Mouse (Mus musculus): ENCODE results near the gene Herc6. TPM values are rescaled to one million over a fixed set of nuclear protein-coding genes. Genes with fewer than 3 reads are reported as not detected.

Gene Herc6
- 3.9 and 4.4 TPM in 2 replicates for polyA plus RNA-seq (2015; fragmentation: Nextera tagmentation; extraction: Ambion mirVana)

- Histone ChIP-seq H3K36me3 (ENCODE audit: control insufficient read depth, insufficient read depth) (no peaks in the 10 kb centered on the region), H3K27ac (ENCODE audit: low read depth, low read length) (peak within 1 kb of the TSS; percentile 90), H3K27me3 (replicated peaks; ENCODE audit: control insufficient read depth, insufficient read depth, low read length) (no peaks in the 10 kb centered on the region), H3K4me3 (ENCODE audit: low read depth, low read length) (peak within 1 kb of the TSS; percentile 81), H3K4me2 (replicated peaks; ENCODE audit: low read depth) (peak within 1 kb of the TSS; percentile 88), H3K9me3 (ENCODE audit: control insufficient read depth) (no peaks in the 10 kb centered on the region), H3K4me1 (replicated peaks; ENCODE audit: control insufficient read depth, insufficient read depth, low read length) (no peaks in the 10 kb centered on the region), H3K9ac (ENCODE audit: low read depth, low read length) (peak within 1 kb of the TSS; percentile 71)
- ATAC-seq = peak; percentile 78
- WGBS = 2% methylated on average over 16 of the region's 16 CpGs
- no peak for TF ChIP-seq CTCF (IDR thresholded peaks at IDR 0.05; ENCODE audit: low read depth)
Measured at GRCm38 (mm10) chr6:57580881-57581548, at the start of gene Herc6. TSS of gene Herc6 (plus strand) at chr6:57581000.

DNA sequence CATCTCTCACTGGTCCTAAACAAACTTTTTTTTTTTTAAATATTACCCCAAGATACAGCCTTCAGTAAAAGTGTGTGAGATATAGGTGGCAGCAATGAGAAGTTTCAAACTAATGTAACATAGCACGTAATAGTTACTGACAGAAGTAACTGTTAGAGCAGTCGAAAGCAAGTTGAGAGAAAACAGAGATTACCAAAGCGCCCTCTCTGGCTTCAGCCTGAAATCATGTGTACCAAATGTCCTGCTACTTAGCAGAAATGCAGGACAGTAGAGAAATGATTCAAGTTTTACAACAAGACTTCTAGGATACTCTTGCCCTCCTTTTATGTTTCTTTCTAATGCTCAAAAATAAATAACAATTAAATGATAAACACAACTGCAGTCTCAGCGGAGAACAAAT is 49.8 kb upstream of the Herc6 start:
- ATAC-seq = no peak
- Histone ChIP-seq H3K27me3 (replicated peaks; ENCODE audit: control insufficient read depth, insufficient read depth, low read length) (no peaks in the 10 kb centered on the region), H3K4me2 (replicated peaks; ENCODE audit: low read depth) (no peak overlapping the region), H3K4me3 (ENCODE audit: low read depth, low read length) (no peak overlapping the region), H3K36me3 (ENCODE audit: control insufficient read depth, insufficient read depth) (no peaks in the 10 kb centered on the region), H3K4me1 (replicated peaks; ENCODE audit: control insufficient read depth, insufficient read depth, low read length) (no peaks in the 10 kb centered on the region), H3K9me3 (ENCODE audit: control insufficient read depth) (no peaks in the 10 kb centered on the region), H3K9ac (ENCODE audit: low read depth, low read length) (no peak overlapping the region), H3K27ac (ENCODE audit: low read depth, low read length) (no peak overlapping the region)
- 0 out of 2 replicates have a peak, but pooled peaks have one; percentile 11 for TF ChIP-seq CTCF (IDR thresholded peaks at IDR 0.05; ENCODE audit: low read depth)
- 62% methylated on average over 4 of the region's 4 CpGs for WGBS

- Histone ChIP-seq H3K9me3 (ENCODE audit: control insufficient read depth) (no peaks in the 10 kb centered on the region), H3K27me3 (replicated peaks; ENCODE audit: control insufficient read depth, insufficient read depth, low read length) (no peaks in the 10 kb centered on the region), H3K36me3 (ENCODE audit: control insufficient read depth, insufficient read depth) (no peaks in the 10 kb centered on the region), H3K4me1 (replicated peaks; ENCODE audit: control insufficient read depth, insufficient read depth, low read length) (no peaks in the 10 kb centered on the region), H3K4me3 (ENCODE audit: low read depth, low read length) (no peak overlapping the region), H3K4me2 (replicated peaks; ENCODE audit: low read depth) (no peak overlapping the region), H3K9ac (ENCODE audit: low read depth, low read length) (no peak overlapping the region), H3K27ac (ENCODE audit: low read depth, low read length) (no peak overlapping the region)
- TF ChIP-seq CTCF (IDR thresholded peaks at IDR 0.05; ENCODE audit: low read depth) = no peak
- 87% methylated on average over 1 of the region's 1 CpGs for WGBS
- no peak for ATAC-seq
Measured at GRCm38 (mm10) chr6:57531441-57531840, 49.4 kb upstream of the Herc6 start.

DNA sequence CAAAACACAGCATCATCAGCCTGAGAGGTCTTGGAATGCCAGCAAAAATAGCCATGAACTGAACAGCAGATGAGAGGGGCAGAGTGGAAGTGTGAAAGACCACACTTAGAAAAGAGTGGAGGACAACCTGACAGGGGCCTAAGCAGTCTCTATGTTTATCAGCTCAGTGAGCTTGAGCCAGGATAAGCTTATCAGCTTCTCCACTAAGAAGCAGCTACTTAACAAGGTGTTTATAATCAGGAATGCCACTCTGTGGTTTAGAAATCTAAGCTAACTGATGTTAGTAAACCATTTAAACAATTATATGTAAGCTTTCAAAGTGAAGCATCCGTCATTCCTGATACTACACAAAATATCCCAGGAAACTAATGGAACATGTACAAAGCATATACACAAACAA is 48.8 kb upstream of the Herc6 start:
- no peak for TF ChIP-seq CTCF (IDR thresholded peaks at IDR 0.05; ENCODE audit: low read depth)
- no peak overlapping the region for H3K9ac ChIP-seq (ENCODE audit: low read depth, low read length)
- 68% methylated on average over 1 of the region's 1 CpGs for WGBS
- no peaks in the 10 kb centered on the region for H3K4me1 ChIP-seq (replicated peaks; ENCODE audit: control insufficient read depth, insufficient read depth, low read length)
- H3K27ac ChIP-seq (ENCODE audit: low read depth, low read length) = no peak overlapping the region
- H3K4me3 ChIP-seq (ENCODE audit: low read depth, low read length) = no peak overlapping the region
- H3K4me2 ChIP-seq (replicated peaks; ENCODE audit: low read depth) = no peak overlapping the region
- no peaks in the 10 kb centered on the region for H3K36me3 ChIP-seq (ENCODE audit: control insufficient read depth, insufficient read depth)
- no peaks in the 10 kb centered on the region for H3K27me3 ChIP-seq (replicated peaks; ENCODE audit: control insufficient read depth, insufficient read depth, low read length)
- no peak for ATAC-seq
- no peaks in the 10 kb centered on the region for H3K9me3 ChIP-seq (ENCODE audit: control insufficient read depth)

- H3K4me2 ChIP-seq (replicated peaks; ENCODE audit: low read depth) = peak overlapping the region; percentile 85; the same call in 1 of the 2 replicates
- no peak for ATAC-seq
- WGBS = 44% methylated on average over 2 of the region's 2 CpGs
- no peak overlapping the region for H3K27ac ChIP-seq (ENCODE audit: low read depth, low read length)
- TF ChIP-seq CTCF (IDR thresholded peaks at IDR 0.05; ENCODE audit: low read depth) = no peak
- no peaks in the 10 kb centered on the region for H3K9me3 ChIP-seq (ENCODE audit: control insufficient read depth)
- no peaks in the 10 kb centered on the region for H3K27me3 ChIP-seq (replicated peaks; ENCODE audit: control insufficient read depth, insufficient read depth, low read length)
- H3K4me1 ChIP-seq (replicated peaks; ENCODE audit: control insufficient read depth, insufficient read depth, low read length) = no peaks in the 10 kb centered on the region
- H3K4me3 ChIP-seq (ENCODE audit: low read depth, low read length) = no peak overlapping the region
- no peak overlapping the region for H3K9ac ChIP-seq (ENCODE audit: low read depth, low read length)
- no peaks in the 10 kb centered on the region for H3K36me3 ChIP-seq (ENCODE audit: control insufficient read depth, insufficient read depth)
Measured at GRCm38 (mm10) chr6:57533410-57533809, 47.4 kb upstream of the Herc6 start.

DNA sequence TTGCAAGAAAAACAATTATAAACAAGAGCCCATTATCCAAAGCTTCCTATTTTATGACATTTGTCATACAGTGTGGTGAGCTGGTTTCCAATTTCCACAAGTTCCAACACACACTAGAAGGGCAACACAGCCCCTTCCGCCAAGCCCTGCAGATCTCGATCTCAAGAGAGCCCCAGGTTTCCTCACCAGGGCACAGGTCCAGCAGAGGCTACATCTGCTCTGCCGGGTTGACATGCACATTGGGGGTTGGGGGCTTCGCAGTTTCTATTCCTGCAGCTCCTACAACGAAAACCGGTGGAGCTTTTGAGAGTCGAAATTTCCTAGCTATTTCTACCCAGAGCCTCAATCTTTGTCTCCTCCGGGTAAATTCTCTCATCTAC is 46.6 kb upstream of the Herc6 start:
- H3K27me3 ChIP-seq (replicated peaks; ENCODE audit: control insufficient read depth, insufficient read depth, low read length) = no peaks in the 10 kb centered on the region
- peak overlapping the region; percentile 74; the same call in 1 of the 2 replicates for H3K27ac ChIP-seq (ENCODE audit: low read depth, low read length)
- WGBS = 3% methylated on average over 8 of the region's 8 CpGs
- no peaks in the 10 kb centered on the region for H3K36me3 ChIP-seq (ENCODE audit: control insufficient read depth, insufficient read depth)
- H3K4me1 ChIP-seq (replicated peaks; ENCODE audit: control insufficient read depth, insufficient read depth, low read length) = no peaks in the 10 kb centered on the region
- no peaks in the 10 kb centered on the region for H3K9me3 ChIP-seq (ENCODE audit: control insufficient read depth)
- TF ChIP-seq CTCF (IDR thresholded peaks at IDR 0.05; ENCODE audit: low read depth) = no peak
- no peak for ATAC-seq
- peak overlapping the region; percentile 78 for H3K4me3 ChIP-seq (ENCODE audit: low read depth, low read length)
- H3K4me2 ChIP-seq (replicated peaks; ENCODE audit: low read depth) = peak overlapping the region; percentile 85
- peak overlapping the region; percentile 59 for H3K9ac ChIP-seq (ENCODE audit: low read depth, low read length)
